Mouse (Mus musculus): ENCODE measurements around the gene Pitpnc1.
A peak's percentile ranks its signal among the peaks of the same experiment; 100 is the strongest.

Gene Pitpnc1

DNA sequence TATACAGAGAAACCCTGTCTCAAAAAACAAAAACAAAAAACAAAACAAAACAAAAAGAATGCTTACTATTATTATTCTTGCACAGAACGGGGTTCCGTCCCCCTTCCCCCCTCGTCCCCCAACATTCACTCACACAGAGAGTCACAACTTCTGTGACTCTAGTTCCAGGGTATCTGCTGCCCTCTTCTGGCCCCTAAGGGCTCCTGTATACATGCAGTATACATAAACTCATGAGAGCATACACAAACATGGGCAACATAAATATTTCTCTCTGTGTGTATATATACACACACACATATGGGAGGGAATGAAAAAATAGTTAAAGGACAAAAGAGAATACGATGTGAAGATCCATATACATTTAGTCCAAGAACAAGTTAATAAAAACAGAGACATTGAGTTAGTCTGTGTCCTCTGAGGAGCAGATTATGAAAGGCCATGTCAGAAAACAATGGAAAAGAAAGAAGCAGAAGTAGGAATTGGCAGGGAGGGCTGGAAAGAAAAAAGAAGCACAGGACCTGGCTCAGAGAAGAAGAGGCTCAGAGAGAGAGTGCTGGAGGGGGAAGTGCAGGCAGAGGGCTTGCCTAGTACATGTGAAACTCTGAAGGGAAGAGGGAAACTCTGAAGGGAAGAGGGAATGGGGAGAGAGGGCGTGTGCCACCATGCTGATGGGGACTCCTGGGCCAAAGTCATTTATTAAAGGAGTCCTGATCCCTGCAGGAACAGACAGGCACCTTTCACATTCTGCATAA is 68.5 kb downstream of the Pitpnc1 start:
- no peak for DNase-seq

DNA sequence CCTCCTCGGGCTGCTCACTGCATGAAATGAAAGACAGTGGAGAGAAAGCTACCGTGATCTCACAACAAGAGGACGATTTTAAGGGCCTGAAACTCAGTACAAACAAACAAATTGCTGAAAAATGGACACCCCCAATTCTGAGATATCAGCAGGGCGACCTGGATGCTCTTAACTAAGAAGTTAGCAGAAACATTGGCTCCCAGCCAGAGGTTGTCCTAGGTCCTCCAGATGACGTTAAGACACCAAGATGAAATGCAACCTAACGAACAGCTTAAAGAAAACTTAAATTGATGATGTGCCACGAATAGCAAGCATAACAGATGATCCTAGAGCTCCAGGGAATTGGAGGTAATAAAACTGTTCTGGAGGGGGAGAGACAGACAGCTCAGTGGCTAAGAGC is 69.7 kb downstream of the Pitpnc1 start:
- no peak for DNase-seq

DNA sequence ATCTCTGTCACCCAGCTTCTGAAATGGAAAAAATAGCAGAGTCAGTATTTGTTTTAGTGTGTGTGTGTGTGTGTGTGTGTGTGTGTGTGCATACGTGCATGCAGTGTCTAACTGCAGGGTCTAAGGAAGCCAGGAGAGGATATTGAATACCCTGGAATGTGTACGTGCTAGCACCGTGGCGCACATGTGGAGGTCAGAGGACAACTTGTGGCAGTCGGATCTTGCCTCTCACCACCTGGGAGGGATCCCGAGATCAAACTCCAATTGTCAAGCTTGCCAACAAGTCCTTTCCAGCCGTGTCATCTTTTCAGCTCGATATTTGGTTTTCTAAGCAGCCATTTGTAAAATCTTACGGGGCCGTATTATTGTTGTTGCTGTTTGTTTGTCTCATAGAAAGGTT is 70.5 kb downstream of the Pitpnc1 start:
- DNase-seq = no peak

DNA sequence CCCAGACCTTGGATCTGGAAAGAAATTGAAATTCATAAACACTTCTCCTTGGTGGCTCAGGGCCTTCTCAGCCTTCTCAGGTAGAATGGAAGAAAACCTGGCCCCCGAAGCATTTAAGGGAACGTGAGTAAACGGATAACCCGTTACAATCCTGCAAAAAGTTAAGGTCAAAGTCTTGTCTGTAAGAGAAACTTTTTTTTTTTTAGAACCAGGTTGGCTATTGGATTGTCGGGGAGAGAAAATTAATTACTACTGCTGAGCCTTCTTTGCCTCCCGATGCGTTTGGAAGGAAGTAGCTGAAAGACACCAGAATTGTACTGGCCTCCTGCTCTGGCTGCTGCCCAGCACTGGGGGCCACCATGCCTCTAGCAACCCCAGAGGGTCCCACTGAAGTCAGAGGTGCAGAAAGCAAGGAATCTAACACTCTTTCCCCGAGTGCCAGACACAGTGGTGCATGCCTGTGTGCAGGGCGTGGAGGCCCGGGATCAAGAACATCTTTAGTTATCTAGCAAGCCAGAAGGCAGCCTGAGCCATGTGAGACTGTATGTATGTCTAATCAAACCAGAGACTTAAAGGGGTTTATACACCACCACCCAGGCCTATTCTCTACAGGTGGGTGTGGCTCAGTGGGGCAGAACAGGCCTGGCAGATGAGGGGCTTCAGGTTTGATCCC is 73.0 kb downstream of the Pitpnc1 start:
- DNase-seq = no peak

DNA sequence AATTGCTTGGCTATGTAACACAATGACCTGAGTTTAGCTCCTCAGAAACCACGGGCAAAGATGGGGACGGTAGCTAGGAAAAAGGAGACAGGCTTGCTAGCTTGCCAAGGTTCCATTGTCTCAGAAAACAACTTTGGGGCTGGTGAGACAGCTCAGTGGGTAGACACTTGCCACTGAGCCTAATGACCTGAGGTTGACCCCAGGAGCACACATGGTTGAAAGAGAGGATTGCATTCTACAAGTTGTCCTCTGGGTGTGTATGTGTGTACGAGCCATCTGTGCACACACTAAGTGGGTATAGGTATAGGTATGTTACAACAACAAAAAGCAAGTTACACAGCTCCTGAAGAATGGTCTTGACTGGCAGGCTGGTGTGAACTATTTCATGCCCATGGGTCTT is 76.3 kb downstream of the Pitpnc1 start:
- DNase-seq = no peak

DNA sequence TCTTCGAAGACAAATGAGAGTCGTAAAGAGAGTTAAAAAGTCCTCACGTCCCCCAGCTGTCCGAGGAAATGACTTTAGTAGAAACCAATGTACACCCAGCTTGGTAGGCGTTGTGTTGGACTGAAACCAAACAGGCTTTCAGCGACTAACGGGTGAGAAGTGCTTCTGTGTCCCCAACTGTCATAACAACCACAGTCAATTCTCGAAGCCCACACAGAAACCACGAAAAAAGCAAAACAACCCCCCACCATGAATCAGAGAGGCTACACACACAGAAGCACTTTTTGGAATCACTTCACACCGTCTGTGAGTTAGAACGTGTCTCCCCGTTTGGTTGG is 76.7 kb downstream of the Pitpnc1 start:
- peak in 1 of 2 experiments; percentile 21 for DNase-seq

DNA sequence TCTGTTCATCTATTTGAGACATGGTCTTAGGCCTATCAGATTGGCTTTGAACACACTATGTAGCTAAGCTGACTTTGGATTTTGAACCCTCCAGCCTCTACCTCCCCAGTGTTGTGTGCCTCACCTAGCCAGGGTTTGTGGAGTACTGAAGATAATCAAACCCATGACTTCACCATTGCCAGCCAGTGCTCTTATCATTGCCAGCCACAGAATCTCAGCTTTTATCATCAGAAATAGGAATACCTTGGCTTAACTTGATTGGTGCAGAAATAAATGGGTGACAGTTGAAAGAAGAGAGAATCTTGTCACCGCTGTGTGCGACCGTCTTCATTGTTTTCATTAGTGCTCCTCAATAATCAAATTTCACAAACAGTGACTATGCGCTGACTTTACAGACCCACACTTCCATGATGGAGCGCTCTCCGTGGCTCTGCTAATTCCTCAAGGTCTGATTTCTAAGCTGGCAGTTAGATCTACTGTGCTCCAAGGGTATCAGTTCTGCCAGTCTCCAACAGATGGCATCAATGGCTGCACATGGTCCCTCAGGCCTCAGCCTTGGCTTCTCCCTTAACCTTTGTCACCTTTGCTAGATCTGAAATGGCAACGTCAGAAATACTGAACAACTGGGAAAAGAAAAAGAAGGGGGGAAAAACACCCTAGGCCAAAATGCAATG is 77.2 kb downstream of the Pitpnc1 start:
- DNase-seq = peak; percentile 57 to 62

DNA sequence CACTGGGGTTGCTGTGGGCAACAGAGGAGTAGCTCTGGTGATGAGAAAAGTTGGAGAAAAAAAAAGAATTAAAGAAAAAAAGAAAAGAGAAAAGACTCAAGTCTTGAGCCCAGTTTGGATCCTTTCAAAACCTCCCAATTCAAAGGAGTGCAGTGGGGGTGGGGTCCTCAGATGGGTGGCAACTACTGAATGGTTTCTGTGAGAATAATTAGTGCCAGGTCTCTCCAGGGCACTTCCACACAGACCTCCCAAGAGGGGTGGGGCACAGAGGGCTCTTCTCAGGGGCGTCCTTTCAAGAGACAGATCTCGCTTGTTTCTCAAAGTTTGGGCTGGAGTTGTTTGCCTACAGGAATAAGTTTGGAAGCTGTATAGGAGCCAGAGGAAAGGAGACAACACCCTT is 80.0 kb downstream of the Pitpnc1 start:
- no peak for DNase-seq

DNA sequence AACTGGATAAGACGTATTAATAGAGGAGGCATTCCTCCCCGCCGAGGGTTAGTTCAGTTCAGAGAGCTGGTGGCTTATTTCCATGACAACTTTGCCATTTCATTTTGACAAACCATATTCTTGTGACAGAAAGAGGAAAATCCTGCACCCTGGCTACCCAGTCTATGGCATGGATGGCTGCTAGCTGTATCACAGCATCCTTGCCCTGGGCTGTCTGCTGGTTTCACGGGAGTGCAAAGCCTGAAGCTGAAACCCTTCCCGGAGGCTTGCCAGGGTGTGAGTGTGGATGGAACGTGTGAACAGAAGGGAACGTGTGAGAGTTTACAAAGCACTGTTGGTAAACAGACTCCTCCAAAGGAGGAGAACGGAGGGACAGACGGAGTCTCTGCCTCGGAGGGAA is 80.5 kb downstream of the Pitpnc1 start:
- DNase-seq = no peak

DNA sequence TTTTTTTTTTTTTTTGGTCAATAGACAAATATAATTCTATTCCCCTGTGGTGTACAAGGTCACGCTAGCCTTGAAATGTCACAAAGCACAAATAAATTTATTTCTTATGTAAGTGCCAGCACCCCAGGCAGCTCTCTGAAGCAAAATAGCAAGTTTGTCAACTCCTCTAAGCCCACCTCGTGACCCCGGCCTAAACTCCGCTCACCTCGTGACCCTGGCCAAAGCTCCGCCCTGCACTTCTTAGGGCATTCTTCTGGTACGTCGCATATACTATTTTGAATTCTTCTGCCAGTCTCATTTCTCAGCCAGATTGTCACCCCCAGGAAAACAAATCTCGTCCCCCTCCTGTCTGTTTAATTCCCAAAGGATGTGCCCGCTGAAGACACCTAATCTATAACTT is 84.0 kb downstream of the Pitpnc1 start:
- DNase-seq = no peak

DNA sequence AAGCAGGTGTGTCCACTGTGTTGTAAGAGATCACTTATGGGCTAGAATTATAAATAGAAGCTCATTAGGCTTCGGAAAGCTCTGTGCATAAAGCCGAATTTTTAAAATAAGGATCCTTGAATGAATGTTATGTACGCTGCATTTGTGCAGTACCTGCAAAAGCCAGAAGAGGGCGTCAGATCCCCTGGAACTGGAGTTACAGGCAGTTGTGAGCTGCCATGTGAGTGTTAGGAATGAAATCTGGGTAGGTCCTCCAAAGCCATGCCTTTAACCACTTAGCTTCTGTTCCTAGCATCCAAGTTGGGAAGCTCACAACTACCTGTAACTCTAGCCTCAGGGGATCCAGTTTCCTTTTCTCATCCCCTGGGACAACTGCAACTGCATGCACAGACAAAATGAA is 85.2 kb downstream of the Pitpnc1 start:
- peak; percentile 62 to 69 for DNase-seq

DNA sequence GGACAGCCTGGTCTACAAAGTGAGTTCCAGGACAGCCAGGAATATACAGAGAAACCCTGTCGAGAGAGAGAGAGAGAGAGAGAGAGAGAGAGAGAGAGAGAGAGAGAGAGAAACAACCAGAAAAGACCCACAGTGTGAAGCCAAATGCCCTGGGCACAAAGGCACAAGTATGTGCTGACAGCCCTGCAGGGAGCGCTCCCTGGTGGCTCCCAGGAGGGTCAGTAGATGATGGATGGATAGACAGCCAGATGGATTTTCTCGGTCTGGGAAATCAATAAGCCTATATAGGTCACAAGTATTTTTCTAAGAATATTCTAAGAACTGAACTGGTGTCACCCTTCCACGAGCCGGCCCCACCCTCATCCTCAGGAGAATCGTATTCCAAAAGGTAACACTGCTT is 86.5 kb downstream of the Pitpnc1 start:
- no peak for DNase-seq

DNA sequence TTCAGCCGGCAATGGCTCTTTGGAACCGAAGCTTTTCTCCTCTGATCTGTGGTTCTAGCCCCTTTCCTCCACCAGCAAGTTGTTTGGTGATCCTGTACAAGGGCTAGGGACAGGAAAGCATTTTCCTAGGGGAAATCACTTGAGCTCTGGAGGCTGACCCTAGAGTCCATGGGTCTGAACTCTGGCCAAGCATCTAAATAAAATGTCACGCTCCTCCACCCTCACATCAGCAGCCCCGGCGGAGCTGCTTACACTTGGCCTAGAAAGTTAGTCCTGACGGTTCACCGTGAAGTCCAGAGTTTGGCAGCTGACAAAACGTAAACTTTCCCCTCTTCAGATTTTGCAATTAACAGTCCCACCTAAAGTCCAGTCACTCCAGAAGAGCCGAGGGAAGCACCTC is 90.5 kb downstream of the Pitpnc1 start:
- DNase-seq = no peak

DNA sequence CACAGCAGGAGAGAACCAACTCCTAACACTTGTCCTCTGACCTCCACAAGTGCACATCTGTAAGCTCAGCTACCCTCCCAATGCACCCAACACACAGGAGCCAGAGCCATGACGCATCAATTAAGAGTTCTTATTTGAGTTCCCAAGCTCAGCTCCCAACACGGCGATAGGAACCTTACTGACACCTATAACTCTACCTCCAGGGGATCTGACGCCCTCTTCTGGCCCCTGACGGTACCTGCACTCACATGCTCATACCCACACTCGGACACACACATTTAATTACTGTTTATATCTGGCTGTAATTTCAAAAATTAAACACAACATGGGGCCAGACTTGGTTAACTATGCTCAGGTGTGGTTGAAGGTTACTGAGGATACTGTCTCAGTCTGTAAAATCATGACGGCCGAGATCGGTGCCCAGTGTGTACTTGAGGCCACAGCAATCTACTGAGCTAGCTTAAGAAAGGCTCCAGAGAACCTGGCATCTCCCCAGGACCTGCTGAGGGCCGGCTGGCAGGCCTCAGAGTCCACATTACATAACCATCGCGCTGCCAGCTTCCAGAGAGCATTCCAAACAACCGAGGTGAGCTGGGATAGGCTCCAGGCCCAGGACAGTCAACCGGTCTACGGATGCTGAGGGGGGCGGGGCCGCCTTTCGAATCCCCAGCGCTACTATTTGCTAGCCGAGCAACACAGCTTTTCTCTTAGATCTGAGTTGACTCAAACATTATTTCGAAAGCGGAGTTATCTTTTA is 91.2 kb downstream of the Pitpnc1 start:
- no peak for DNase-seq

DNA sequence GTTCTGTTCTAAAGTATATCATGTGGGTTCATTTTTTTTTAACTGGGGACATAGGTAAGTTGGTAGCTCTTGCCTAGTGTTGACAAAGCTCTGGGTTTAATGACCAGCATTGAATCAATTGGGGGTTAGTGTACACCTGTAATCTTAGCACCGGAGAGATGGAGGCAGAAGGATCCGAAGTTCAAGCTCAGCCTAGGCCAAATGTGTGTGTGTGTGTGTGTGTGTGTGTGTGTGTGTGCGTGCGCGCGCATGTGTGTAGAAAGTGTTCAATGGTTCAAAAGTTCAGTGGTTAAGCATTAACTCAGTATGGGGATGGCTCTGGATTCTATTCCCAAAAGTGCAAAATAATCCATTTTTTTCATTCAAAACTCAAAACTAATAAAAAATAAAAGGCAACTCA is 93.2 kb downstream of the Pitpnc1 start:
- no peak for DNase-seq

DNA sequence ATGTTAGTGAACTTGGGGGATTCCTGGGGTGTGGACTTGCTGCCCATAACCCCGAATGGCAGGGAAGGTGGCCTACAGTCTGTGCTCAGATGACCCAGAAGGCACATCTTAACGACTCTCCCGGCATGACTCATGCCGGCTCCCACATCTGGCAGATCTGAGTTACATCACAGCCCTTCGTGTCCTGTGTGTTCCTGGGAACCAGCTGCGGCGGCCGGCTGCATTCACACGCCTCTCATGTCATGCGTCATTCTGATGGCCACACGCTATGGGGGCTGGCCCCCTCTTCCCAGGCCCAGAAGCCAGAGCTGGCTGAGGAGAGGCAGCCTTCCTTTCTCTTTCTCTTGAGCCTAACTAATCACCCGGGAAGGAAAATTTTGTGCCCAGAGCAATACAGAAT is 94.2 kb downstream of the Pitpnc1 start:
- no peak for DNase-seq

DNA sequence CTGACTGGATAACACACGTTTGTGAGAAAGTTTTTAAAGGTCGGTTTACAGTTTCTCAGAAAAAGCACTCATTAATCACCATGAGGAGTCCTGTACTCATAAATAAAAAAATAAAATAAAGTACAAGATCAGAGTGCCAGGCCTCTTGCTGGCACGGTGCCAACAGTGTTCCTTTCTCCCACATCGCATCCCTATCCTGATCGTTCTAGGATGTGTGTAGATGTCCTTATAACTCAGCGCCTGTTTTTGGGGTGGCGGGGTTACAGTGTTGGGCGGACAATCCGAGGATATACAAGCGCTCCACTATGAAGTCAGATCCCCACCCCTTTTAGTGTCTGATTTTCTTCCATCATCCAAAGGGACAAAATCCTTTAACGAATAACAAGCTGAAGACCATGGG is 94.7 kb downstream of the Pitpnc1 start:
- no peak for DNase-seq

DNA sequence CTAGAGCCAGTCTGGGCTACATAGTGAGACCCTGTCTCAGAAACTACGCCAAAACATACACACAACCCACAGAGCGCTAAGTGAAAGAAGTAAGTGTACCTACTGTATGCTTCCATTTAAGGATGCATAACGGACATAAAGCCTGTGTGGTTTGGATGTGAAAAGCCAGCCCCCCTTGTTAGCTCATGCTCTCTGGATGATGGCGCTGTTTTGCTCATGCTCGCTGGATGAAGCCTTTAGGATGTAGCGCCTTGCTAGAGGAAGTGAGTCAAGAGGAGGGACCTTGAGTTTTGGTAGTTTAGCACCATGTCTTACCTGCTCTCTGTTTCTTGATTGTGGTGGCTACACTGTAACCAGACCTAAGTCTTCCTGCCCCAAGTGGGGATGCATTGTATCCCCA is 96.9 kb downstream of the Pitpnc1 start:
- no peak for DNase-seq

DNA sequence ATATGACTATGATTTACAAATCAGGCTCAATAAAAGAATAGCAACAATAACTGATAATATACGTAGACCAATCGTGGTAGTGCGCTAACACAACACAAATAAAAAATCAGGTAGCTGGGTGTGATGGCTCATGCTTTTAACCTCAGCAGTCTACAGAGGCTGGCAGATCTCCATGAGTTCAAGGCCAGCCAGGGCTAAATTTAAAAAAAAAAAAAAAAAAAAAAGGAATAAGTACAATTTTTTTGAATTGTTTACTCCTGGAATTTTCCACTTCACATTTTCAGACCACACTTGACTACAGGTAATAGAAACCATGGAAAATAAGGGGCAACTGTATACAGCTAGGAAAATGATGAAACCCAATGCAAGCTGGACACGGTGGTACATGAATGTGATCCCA is 97.3 kb downstream of the Pitpnc1 start:
- DNase-seq = no peak

DNA sequence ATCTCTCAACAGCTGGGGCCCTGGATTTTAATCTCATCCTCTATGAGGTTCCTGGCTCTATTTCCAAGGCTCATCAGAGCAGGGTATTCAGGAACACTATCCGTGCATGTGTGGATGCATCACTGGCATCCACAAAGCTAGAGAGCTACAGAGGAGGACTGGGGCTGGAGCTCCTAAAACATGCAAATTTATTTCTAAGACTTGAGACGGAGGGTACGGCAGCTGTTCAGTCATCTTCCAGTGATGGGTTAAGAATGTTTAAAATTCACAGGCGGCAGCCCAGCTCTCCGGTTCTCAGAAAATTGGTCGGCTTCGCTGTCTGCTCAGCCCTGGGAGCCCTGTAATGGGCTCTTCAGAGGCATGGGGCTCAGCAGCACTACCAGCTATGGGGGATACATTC is 97.8 kb downstream of the Pitpnc1 start:
- DNase-seq = no peak

DNA sequence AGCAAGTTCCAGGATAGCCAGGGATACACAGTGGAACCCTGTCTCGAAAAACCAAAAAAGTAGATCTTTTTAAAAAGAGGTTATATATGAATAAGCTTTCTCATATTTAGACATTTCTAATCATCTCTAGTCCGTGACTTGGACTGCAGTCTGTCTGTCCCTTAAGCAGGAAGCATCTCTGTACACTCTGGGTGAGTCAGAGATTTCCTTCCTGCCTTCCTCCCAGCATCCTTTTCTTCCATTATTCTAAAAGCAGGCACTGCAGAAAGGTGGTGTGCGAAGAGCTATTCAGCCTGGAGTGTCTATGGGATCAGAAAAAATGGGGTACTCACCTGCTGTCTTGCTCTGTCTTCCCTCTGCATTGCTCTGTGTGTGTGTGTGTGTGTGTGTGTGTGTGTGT is 100.0 kb downstream of the Pitpnc1 start:
- no peak for DNase-seq

DNA sequence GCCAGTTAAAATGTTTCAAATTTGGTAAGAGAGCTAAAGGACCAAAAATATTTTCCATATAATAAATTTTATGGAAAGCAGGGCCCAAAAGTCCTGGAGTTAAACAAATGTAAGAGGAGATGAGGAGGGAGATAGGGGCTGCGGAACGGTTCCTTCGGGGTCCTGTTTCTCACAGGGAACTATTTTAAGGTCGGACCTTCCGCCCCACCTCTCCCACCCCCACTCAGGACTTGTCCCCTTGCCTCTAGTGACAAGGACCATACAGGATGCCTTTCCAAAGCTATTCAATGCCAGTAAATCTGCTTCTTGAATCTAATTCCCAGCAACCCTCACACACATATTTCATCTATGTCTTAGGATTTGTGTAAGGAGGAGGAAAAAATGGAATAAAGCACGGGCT is 100.8 kb downstream of the Pitpnc1 start:
- no peak for DNase-seq

DNA sequence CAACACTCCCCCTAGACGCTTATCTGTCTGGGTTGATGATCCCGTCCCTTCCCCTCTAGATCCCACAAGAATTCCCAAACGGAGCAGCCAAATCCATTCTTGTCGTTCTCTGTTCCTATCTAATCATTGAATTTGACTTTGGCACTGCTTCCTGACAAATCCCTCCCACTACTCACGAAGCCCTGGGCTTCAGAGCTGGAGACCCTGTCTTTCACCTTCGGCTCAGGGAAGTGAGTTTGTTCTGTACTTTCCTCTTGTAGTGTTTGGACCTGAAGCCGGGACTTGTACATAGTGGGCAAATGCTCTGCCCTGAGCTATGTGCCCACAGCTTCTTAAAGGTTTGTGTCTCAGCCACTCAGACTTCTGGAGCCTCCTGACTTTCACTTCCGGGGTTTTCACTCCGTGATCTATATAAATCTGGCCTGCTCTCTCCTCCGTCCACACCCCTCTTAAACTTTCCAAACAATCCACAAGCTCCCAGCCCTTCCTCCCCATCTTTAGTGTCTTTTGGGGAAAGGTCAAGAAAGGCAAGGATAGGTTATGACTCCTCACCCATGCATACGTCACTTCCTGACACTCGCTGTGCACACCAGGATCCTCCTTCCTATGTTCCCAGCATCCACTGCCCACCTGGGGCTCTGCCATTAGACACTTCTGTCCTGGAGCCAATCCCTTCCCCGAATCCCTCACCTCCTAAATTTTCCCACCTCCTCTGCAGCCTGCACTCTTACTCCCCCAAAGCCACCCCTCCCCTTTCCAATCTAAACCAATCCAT is 104.4 kb downstream of the Pitpnc1 start:
- DNase-seq = no peak

Data from thymus, postnatal 36 days (tissue).